Mouse (Mus musculus): ENCODE measurements around the gene Rubcnl. TPM values are rescaled to one million over a fixed set of nuclear protein-coding genes. Genes with fewer than 3 reads are reported as not detected.
A peak's percentile ranks its signal among the peaks of the same experiment; 100 is the strongest.

The Rubcnl gene
- polyA plus RNA-seq, 1 experiment from 2014 or later: 0.38 TPM

DNA sequence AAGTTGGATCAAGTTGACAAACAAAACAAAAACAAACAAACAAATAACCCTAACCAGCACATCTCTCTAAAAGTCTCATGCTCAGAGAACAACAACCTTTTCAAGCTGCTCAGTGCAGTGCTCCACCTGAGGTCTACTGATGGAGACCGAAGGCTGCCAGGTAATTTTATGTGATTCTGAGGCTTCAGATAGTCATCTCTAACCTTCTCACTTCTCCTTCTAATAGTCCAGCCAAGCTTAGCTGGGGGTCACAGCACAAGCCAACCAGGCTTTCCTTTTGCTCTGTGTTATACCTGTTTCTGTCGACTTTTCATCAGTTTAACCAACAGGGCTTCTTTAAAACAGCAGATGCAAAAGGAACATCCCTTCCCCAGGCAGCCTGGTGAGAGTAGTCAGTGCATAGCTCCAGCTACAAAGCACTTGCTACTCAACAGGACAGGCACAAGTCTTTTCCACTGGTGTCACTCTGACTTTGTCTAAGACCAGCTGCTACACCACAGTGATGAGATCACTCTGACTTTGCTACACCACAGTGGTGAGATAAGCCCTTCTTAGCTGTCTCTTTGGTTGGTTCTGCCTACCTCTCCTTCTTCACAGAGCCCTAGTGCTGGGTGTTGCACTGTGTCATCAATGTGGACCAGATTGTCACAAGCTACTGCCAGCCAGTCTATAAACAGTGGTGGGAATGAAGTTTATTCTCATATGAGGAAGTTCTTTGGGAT lies 10.2 kb upstream of the Rubcnl start:
- no peak overlapping the region for H3K27ac ChIP-seq (ENCODE audit: low read depth, low read length)
- no peak overlapping the region for H3K9ac ChIP-seq (ENCODE audit: low read length)
- no peaks in the 10 kb centered on the region for H3K9me3 ChIP-seq (ENCODE audit: control insufficient read depth, low read length)
- H3K27me3 ChIP-seq (ENCODE audit: control insufficient read depth, insufficient read depth, low read length): no peaks in the 10 kb centered on the region
- H3K4me1 ChIP-seq (ENCODE audit: control insufficient read depth, insufficient read depth, low read length): no peaks in the 10 kb centered on the region
- WGBS: 84% methylated on average over 2 of the region's 2 CpGs
- no peak overlapping the region for H3K4me2 ChIP-seq (ENCODE audit: low read depth)
- ATAC-seq (ENCODE audit: insufficient read depth, low FRiP score, low TSS enrichment) (no peak), DNase-seq (ENCODE audit: low spot score) (no peak)
- no peak overlapping the region for H3K4me3 ChIP-seq (ENCODE audit: low read depth, low read length)
- H3K36me3 ChIP-seq (ENCODE audit: control insufficient read depth, insufficient read depth, low read length): no peaks in the 10 kb centered on the region

DNA sequence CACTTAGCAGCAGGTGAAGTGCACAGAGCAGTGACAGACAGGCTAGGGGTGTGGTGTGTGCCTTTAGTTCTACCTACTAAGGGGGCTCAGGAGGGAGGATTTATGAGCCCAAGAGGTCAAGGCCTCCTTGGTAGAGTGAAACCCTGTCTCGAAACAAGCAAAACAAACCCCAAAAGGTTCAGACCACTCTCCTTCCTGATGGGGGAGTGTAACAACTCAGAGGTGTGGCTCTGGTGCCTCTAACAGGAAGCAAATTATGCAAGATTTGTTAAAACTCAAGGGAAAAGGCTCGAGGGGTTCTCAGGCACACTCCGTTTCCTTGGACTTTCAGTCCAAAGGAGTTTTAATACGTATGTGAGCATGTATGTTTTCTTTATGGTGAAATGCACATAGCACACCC lies 5.5 kb upstream of the Rubcnl start:
- Histone ChIP-seq H3K9ac (ENCODE audit: low read length) (no peak overlapping the region), H3K27ac (ENCODE audit: low read depth, low read length) (no peak overlapping the region), H3K36me3 (ENCODE audit: control insufficient read depth, insufficient read depth, low read length) (no peaks in the 10 kb centered on the region), H3K27me3 (ENCODE audit: control insufficient read depth, insufficient read depth, low read length) (no peaks in the 10 kb centered on the region), H3K9me3 (ENCODE audit: control insufficient read depth, low read length) (no peaks in the 10 kb centered on the region), H3K4me3 (ENCODE audit: low read depth, low read length) (no peak overlapping the region), H3K4me2 (ENCODE audit: low read depth) (no peak overlapping the region), H3K4me1 (ENCODE audit: control insufficient read depth, insufficient read depth, low read length) (no peaks in the 10 kb centered on the region)
- DNase-seq (ENCODE audit: low spot score) (no peak), ATAC-seq (ENCODE audit: insufficient read depth, low FRiP score, low TSS enrichment) (no peak)
- WGBS: 72% methylated on average over 4 of the region's 4 CpGs

DNA sequence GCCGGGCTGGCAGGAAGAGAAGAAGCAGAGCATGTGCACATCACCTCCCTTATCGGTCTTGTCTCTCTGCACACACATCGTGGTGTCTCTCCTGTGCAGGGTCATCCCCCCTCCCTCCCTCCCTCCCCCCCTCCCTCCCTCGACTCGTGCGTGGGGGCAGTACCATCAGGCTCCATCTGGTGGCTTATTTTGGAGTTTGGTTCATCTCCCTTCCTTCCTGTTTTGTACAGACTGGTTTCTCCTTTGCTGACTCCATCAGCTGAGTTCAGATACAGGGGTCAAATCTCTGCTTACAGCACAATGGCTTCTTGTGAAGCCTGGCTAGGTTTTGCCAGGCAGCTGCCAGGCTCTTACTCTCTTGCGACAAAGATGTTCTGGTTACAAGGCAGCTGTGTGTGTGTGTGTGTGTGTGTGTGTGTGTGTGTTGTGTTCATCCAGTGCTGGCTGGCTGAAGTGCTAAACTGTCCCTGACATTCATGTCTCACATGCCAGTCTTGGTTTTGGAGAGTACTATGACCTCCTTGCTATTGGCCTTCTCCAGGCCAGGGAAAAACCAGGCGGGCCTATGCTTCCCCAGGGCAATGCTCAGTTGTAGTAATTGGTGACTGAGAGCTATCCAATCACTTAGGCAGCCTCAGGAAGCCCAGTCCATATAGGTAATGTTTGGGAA lies 4.7 kb upstream of the Rubcnl start:
- H3K27me3 ChIP-seq (ENCODE audit: control insufficient read depth, insufficient read depth, low read length): no peaks in the 10 kb centered on the region
- H3K27ac ChIP-seq (ENCODE audit: low read depth, low read length): no peak overlapping the region
- H3K36me3 ChIP-seq (ENCODE audit: control insufficient read depth, insufficient read depth, low read length): no peaks in the 10 kb centered on the region
- no peak overlapping the region for H3K9ac ChIP-seq (ENCODE audit: low read length)
- no peak overlapping the region for H3K4me3 ChIP-seq (ENCODE audit: low read depth, low read length)
- ATAC-seq (ENCODE audit: insufficient read depth, low FRiP score, low TSS enrichment) (no peak), DNase-seq (ENCODE audit: low spot score) (no peak)
- no peak overlapping the region for H3K4me2 ChIP-seq (ENCODE audit: low read depth)
- H3K9me3 ChIP-seq (ENCODE audit: control insufficient read depth, low read length): no peaks in the 10 kb centered on the region
- H3K4me1 ChIP-seq (ENCODE audit: control insufficient read depth, insufficient read depth, low read length): no peaks in the 10 kb centered on the region
- 45% methylated on average over 8 of the region's 8 CpGs for WGBS

DNA sequence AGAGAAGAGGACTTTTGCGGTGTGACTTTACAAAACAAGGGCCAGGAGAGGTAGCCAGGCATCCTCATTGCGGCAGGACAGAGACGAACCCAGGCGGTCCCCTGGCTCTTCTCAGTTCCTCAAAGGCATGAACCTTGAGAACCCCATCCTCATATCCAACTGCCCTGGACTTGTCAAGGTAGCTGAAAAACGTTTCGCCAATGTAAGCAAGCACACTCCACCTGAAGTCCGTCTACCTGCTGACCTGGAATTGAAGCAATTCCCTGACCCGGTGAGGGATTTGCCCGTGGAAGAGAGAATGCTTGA lies 841 bp downstream of the Rubcnl start:
- no peaks in the 10 kb centered on the region for H3K36me3 ChIP-seq (ENCODE audit: control insufficient read depth, insufficient read depth, low read length)
- 80% methylated on average over 9 of the region's 9 CpGs for WGBS
- no peak for ATAC-seq (ENCODE audit: insufficient read depth, low FRiP score, low TSS enrichment)
- peak overlapping the region; percentile 56 for H3K4me2 ChIP-seq (ENCODE audit: low read depth)
- H3K4me3 ChIP-seq (ENCODE audit: low read depth, low read length): no peak overlapping the region; the same call in 1 of the 2 replicates
- no peaks in the 10 kb centered on the region for H3K27me3 ChIP-seq (ENCODE audit: control insufficient read depth, insufficient read depth, low read length)
- H3K27ac ChIP-seq (ENCODE audit: low read depth, low read length): no peak overlapping the region
- no peaks in the 10 kb centered on the region for H3K9me3 ChIP-seq (ENCODE audit: control insufficient read depth, low read length)
- H3K9ac ChIP-seq (ENCODE audit: low read length): no peak overlapping the region; the same call in 1 of the 2 replicates
- no peak for DNase-seq (ENCODE audit: low spot score)
- no peaks in the 10 kb centered on the region for H3K4me1 ChIP-seq (ENCODE audit: control insufficient read depth, insufficient read depth, low read length)

DNA sequence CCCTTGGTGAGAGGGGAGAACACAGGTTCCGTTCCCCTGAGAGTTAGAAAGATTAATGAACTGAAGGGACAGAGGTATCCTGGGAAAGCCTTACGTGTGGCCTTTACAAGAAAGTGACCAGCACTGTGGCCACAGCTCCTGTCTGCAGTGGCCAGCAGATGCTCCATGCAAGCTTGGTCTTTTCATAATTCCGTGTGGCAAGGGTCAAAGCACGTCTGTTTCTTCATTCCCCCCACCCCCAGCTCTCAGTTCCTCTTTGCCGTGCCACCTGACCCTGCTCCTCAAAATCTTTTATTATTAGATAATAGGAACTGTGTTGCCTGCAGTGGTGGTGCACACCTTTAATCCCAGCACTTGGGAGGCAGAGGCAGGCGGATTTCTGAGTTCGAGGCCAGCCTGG lies 1.4 kb downstream of the Rubcnl start:
- Histone ChIP-seq H3K27ac (ENCODE audit: low read depth, low read length) (no peak overlapping the region), H3K9ac (ENCODE audit: low read length) (no peak overlapping the region), H3K36me3 (ENCODE audit: control insufficient read depth, insufficient read depth, low read length) (no peaks in the 10 kb centered on the region), H3K4me3 (ENCODE audit: low read depth, low read length) (no peak overlapping the region), H3K4me1 (ENCODE audit: control insufficient read depth, insufficient read depth, low read length) (no peaks in the 10 kb centered on the region), H3K9me3 (ENCODE audit: control insufficient read depth, low read length) (no peaks in the 10 kb centered on the region), H3K27me3 (ENCODE audit: control insufficient read depth, insufficient read depth, low read length) (no peaks in the 10 kb centered on the region), H3K4me2 (ENCODE audit: low read depth) (no peak overlapping the region)
- ATAC-seq (ENCODE audit: insufficient read depth, low FRiP score, low TSS enrichment): no peak
- no peak for DNase-seq (ENCODE audit: low spot score)
- WGBS: 87% methylated on average over 7 of the region's 7 CpGs

DNA sequence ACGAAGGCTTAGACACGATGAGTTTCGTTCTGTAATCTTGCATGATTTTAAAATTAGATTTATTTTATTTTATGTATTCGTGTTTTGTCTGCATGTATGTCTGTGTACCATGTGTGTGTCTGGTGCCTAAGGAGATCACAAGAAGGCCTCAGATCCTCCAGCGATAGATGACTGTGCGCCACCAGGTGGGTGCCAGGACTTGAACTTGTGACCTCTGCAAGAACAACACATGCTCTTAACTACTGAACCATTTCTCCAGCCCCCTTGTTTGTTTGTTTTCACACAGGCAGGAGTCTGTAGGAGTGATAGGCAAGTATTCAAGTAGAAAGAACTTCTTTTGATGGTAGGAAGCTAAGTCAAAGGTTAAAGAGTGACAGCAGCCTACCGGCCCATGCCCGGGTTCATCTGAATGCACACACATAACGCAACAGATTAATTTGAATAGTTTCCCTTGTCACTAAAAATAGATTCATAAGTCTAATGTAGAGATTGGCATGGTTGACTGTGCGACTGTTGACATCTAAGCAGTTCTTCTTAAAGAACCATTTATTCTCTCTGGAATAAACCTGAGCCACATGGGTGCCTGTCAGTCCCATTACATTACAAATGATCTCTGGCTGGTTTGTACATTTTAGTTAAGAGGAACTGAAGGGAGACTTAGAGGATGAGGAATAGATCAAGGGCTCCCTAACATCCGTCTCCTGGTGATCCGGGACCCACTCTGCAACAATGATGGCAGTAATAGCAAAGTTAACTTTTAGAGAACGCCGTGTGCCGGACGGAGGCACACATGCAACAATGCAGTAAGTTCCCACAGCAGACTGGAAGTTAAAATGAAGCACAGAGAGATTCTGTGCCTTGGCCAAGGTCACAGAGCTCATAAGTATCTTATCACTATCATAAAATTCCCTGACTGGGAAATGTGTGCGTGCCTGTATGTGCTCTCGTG lies 2.3 kb downstream of the Rubcnl start:
- no peak for DNase-seq (ENCODE audit: low spot score)
- no peak overlapping the region for H3K4me3 ChIP-seq (ENCODE audit: low read depth, low read length)
- H3K9me3 ChIP-seq (ENCODE audit: control insufficient read depth, low read length): no peaks in the 10 kb centered on the region
- no peaks in the 10 kb centered on the region for H3K36me3 ChIP-seq (ENCODE audit: control insufficient read depth, insufficient read depth, low read length)
- H3K27me3 ChIP-seq (ENCODE audit: control insufficient read depth, insufficient read depth, low read length): no peaks in the 10 kb centered on the region
- ATAC-seq (ENCODE audit: insufficient read depth, low FRiP score, low TSS enrichment): no peak
- H3K27ac ChIP-seq (ENCODE audit: low read depth, low read length): no peak overlapping the region
- H3K9ac ChIP-seq (ENCODE audit: low read length): no peak overlapping the region
- H3K4me2 ChIP-seq (ENCODE audit: low read depth): no peak overlapping the region
- H3K4me1 ChIP-seq (ENCODE audit: control insufficient read depth, insufficient read depth, low read length): no peaks in the 10 kb centered on the region
- WGBS: 81% methylated on average over 18 of the region's 18 CpGs

DNA sequence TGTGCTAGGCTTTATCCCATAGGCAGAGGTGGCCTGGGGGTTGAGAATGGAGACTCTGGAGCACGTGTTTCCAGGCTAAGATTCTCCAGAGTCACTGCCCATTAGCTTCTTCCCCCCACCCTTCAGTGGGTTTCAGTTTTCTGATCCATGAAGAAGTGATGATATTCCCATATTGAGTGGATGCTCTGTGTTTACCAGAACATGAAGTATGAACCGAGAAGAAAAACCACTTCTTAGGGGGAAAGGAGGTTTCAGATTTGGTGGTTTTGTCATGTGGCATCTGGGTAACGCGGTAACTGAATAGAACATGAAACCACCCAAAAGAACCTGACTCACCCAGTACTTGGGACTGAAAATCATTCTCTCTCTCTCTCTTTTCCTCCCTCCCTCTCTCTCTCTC lies 3.0 kb downstream of the Rubcnl start:
- Histone ChIP-seq H3K27me3 (ENCODE audit: control insufficient read depth, insufficient read depth, low read length) (no peaks in the 10 kb centered on the region), H3K4me3 (ENCODE audit: low read depth, low read length) (no peak overlapping the region), H3K4me1 (ENCODE audit: control insufficient read depth, insufficient read depth, low read length) (no peaks in the 10 kb centered on the region), H3K9me3 (ENCODE audit: control insufficient read depth, low read length) (no peaks in the 10 kb centered on the region), H3K36me3 (ENCODE audit: control insufficient read depth, insufficient read depth, low read length) (no peaks in the 10 kb centered on the region), H3K4me2 (ENCODE audit: low read depth) (no peak overlapping the region), H3K27ac (ENCODE audit: low read depth, low read length) (no peak overlapping the region), H3K9ac (ENCODE audit: low read length) (no peak overlapping the region)
- DNase-seq (ENCODE audit: low spot score): no peak
- whole genome bisulfite sequencing: 82% methylated on average over 4 of the region's 4 CpGs
- no peak for ATAC-seq (ENCODE audit: insufficient read depth, low FRiP score, low TSS enrichment)

DNA sequence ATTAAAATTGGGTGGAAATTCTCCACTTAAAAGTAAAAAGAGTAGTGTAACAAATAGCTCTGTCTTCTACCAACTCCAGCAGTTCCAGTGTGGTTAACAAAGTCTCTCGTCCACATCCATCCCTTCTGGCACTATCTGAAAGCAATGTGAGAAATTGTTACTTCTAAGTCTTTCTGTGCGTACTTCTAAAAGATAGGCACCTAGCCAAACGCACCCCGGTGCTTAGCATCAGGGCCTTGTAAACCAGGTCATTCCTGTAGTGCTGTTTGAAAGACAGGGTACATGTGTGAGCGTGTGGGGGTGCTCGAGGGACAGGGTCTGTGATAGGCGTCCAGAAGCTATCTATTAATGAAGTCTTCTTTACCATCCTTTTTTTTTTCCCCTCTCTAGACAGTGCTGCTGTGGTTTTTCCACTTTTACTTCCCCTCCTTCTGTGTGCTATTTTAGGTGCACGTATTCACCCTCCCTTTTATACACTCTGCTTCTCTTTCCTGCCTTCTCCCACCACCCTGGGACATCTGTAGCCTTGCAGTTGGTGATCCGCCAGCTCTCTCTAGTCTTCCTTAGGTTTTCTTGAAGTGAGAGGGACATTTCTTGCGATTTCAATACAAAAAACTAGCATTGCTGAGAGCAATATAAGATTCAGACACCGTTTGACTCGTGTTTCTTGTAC lies 4.9 kb downstream of the Rubcnl start:
- DNase-seq (ENCODE audit: low spot score): no peak
- no peak for ATAC-seq (ENCODE audit: insufficient read depth, low FRiP score, low TSS enrichment)
- Histone ChIP-seq H3K4me3 (ENCODE audit: low read depth, low read length) (no peak overlapping the region), H3K4me1 (ENCODE audit: control insufficient read depth, insufficient read depth, low read length) (no peaks in the 10 kb centered on the region), H3K4me2 (ENCODE audit: low read depth) (no peak overlapping the region), H3K27me3 (ENCODE audit: control insufficient read depth, insufficient read depth, low read length) (no peaks in the 10 kb centered on the region), H3K9ac (ENCODE audit: low read length) (no peak overlapping the region), H3K36me3 (ENCODE audit: control insufficient read depth, insufficient read depth, low read length) (no peaks in the 10 kb centered on the region), H3K9me3 (ENCODE audit: control insufficient read depth, low read length) (no peaks in the 10 kb centered on the region), H3K27ac (ENCODE audit: low read depth, low read length) (no peak overlapping the region)
- 88% methylated on average over 12 of the region's 12 CpGs for WGBS
